Mouse (Mus musculus) intestine, postnatal 0 days (tissue): ENCODE measurements around the gene Eipr1. TPM values are rescaled to one million over a fixed set of nuclear protein-coding genes. Genes with fewer than 3 reads are reported as not detected.

Experiments
- ATAC-seq: fragments of 200-750 bp; cut with Nextera tagmentation; 2 replicates; pipeline ENCODE4 v1.8.0; 2017; ENCODE audit warnings: mild to moderate bottlenecking, moderate TSS enrichment, moderate library complexity
- H3K27ac ChIP-seq: fragments of 300-500 bp; sonication (generic); 2 replicates; pipeline ENCODE4 v1.5.1; 2014; ENCODE audit warnings: mild to moderate bottlenecking, low read depth, low read length, moderate library complexity
- H3K27me3 ChIP-seq: fragments of 300-500 bp; sonication (generic); replicated peaks from 2 replicates; pipeline ENCODE4 v1.6.1; 2014; ENCODE audit warnings: low read length, mixed read lengths; ENCODE audit not compliant: control insufficient read depth, insufficient read depth
- H3K36me3 ChIP-seq: fragments of 300-500 bp; sonication (generic); 2 replicates; pipeline ENCODE4 v1.6.1; 2014; ENCODE audit warnings: mild to moderate bottlenecking, moderate library complexity; ENCODE audit not compliant: control insufficient read depth, insufficient read depth
- H3K4me1 ChIP-seq: fragments of 300-500 bp; sonication (generic); replicated peaks from 2 replicates; pipeline ENCODE4 v1.6.1; 2014; ENCODE audit warnings: antibody characterized with exemption, low read length, mixed read lengths; ENCODE audit not compliant: control insufficient read depth, insufficient read depth
- H3K4me2 ChIP-seq: fragments of 300-500 bp; sonication (generic); replicated peaks from 2 replicates; pipeline ENCODE4 v1.6.1; 2014; ENCODE audit warnings: low read depth, mild to moderate bottlenecking, moderate library complexity
- H3K4me3 ChIP-seq: fragments of 300-500 bp; sonication (generic); 2 replicates; pipeline ENCODE4 v1.5.1; 2014; ENCODE audit warnings: low read depth, low read length
- H3K9ac ChIP-seq: fragments of 300-500 bp; sonication (generic); 2 replicates; pipeline ENCODE4 v1.6.1; 2014; ENCODE audit warnings: mild to moderate bottlenecking, low read depth, low read length
- H3K9me3 ChIP-seq: fragments of 300-500 bp; sonication (generic); 2 replicates; pipeline ENCODE4 v1.6.1; 2016; ENCODE audit warnings: mixed run types; ENCODE audit not compliant: control insufficient read depth
- CTCF ChIP-seq: sonication (generic); IDR thresholded peaks from 2 replicates; pipeline ENCODE4 v1.5.1; 2016; ENCODE audit warnings: low read depth, mild to moderate bottlenecking, control low read depth, antibody characterized with exemption, moderate library complexity
- WGBS: fragments of 180-500 bp; shearing (Covaris S2); extraction: QIAGEN DNeasy Blood & Tissue Kit; methylation state at CpG from one replicate; pipeline ENCODE4 v1.1.7; 2014; 5-methylcytosine and 5-hydroxymethylcytosine counted together
- polyA plus RNA-seq: library from polyadenylated mRNA; unstranded; fragments of >200 nt; fragmentation: Nextera tagmentation; extraction: Ambion mirVana; gene quantifications from 2 replicates; pipeline ENCODE4 v1.2.1, GENCODE M21; 2015

Gene Eipr1
- polyA plus RNA-seq, 1 experiment from 2014 or later, result 23.3 TPM

- no peak for TF ChIP-seq CTCF
- H3K36me3 ChIP-seq, result peaks cover 59% of the 10 kb centered on the region
- H3K27ac ChIP-seq, result no peak overlapping the region
- H3K9ac ChIP-seq, result no peak overlapping the region
- 100% methylated on average over 1 of the region's 1 CpGs for WGBS
- no peaks in the 10 kb centered on the region for H3K9me3 ChIP-seq
- no peak for ATAC-seq
- no peaks in the 10 kb centered on the region for H3K27me3 ChIP-seq
- H3K4me1 ChIP-seq, result no peaks in the 10 kb centered on the region
- H3K4me2 ChIP-seq, result no peak overlapping the region
- H3K4me3 ChIP-seq, result no peak overlapping the region
Observed at GRCm38 (mm10) chr12:28734271-28734670, 17.3 kb upstream of the Eipr1 start.

- H3K4me3 ChIP-seq, result no peak overlapping the region
- H3K4me2 ChIP-seq, result no peak overlapping the region
- no peaks in the 10 kb centered on the region for H3K4me1 ChIP-seq
- no peak overlapping the region for H3K27ac ChIP-seq
- H3K9me3 ChIP-seq, result no peaks in the 10 kb centered on the region
- no peak overlapping the region for H3K9ac ChIP-seq
- 89% methylated on average over 3 of the region's 3 CpGs for WGBS
- no peak for TF ChIP-seq CTCF
- H3K27me3 ChIP-seq, result no peaks in the 10 kb centered on the region
- peaks cover 55% of the 10 kb centered on the region for H3K36me3 ChIP-seq
- ATAC-seq, result no peak
Observed at GRCm38 (mm10) chr12:28735293-28735692, 16.3 kb upstream of the Eipr1 start.

DNA sequence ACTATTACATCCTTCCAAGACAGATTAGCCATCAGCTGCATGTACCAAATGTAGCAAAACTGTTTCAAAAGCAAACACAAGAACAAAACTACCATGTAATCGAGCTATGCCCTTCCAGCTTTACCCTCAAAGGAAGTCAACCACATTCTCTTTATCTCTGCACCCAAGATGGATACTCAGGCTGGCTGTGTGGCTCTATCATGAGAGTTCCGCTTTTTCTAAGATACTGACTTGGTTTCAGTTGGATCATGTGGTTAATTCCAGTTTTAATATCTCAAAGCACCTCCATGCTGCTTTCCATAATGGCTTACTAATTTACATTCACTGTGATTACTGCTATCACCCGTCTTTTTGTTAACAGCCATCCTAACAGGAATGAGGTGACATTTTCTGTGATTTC lies 8.3 kb upstream of the Eipr1 start:
- no peak overlapping the region for H3K4me2 ChIP-seq
- no peak overlapping the region for H3K4me3 ChIP-seq
- no peaks in the 10 kb centered on the region for H3K9me3 ChIP-seq
- H3K36me3 ChIP-seq, result peaks cover 28% of the 10 kb centered on the region
- H3K27ac ChIP-seq, result no peak overlapping the region
- no peak for TF ChIP-seq CTCF
- no peaks in the 10 kb centered on the region for H3K4me1 ChIP-seq
- WGBS, result 72% methylated on average over 3 of the region's 3 CpGs
- H3K27me3 ChIP-seq, result no peaks in the 10 kb centered on the region
- ATAC-seq, result no peak
- H3K9ac ChIP-seq, result no peak overlapping the region

DNA sequence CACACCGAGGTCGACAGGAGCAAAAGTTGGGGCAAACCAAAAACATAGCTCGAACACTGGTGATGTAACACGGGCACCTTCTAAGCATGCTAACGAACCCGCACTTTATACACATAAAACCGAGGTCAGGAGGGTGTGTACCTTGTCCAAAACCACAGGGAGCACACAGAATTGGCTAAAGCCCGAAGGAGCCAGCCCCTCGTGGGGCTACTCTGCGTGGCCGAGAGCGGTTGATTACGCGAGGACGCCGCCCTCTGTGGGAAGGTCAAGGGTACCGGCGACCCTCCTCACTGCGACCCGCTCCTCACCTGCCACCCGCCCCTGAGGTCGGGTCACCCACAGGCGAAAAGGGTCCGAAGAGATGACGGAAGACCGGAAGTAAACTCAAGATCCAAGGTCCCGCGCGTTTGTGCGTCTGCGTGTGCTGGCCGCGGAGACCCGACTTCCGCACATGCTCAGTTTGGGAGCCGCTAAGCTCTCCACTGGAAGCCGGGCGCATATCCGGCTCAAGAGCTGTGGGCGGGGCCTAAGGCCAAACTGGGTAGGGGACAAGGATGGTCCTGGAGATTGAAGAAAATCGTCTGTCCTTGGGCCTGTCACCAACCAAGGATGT lies 1.5 kb upstream of the Eipr1 start, which contains the start of gene Trappc12:
Gene Trappc12 (minus strand): TSS at position 452 of the 613 bp plus-strand sequence.
- peaks cover 8% of the 10 kb centered on the region; the same call in 1 of the 2 replicates for H3K36me3 ChIP-seq
- H3K9ac ChIP-seq, result peak within 1 kb of the TSS; percentile 84
- no peak for TF ChIP-seq CTCF
- H3K4me2 ChIP-seq, result peak within 1 kb of the TSS; percentile 97
- H3K9me3 ChIP-seq, result no peaks in the 10 kb centered on the region
- peak within 1 kb of the TSS; percentile 60 for H3K27ac ChIP-seq
- no peaks in the 10 kb centered on the region for H3K27me3 ChIP-seq
- H3K4me3 ChIP-seq, result peak within 1 kb of the TSS; percentile 90
- WGBS, result under 1% methylated on average over 41 of the region's 41 CpGs
- ATAC-seq, result peak; percentile 81
- peaks cover 10% of the 10 kb centered on the region; the same call in 1 of the 2 replicates for H3K4me1 ChIP-seq

GRCm38 (mm10) chr12:28750876-28751275 lies 727 bp upstream of the Eipr1 start:
- Histone ChIP-seq H3K9me3 (no peaks in the 10 kb centered on the region), H3K4me2 (peak overlapping the region; percentile 97), H3K36me3 (peaks cover 3% of the 10 kb centered on the region; the same call in 1 of the 2 replicates), H3K4me1 (peaks cover 10% of the 10 kb centered on the region; the same call in 1 of the 2 replicates), H3K27me3 (no peaks in the 10 kb centered on the region), H3K4me3 (peak overlapping the region; percentile 84; the same call in 1 of the 2 replicates), H3K9ac (no peak overlapping the region), H3K27ac (0 out of 2 replicates have a peak overlapping the region, but pooled peaks have one; percentile 60)
- no peak for TF ChIP-seq CTCF
- no peak for ATAC-seq
- WGBS, result 98% methylated on average over 5 of the region's 5 CpGs

GRCm38 (mm10) chr12:28756019-28756418 lies 4.4 kb downstream of the Eipr1 start:
- WGBS, result 85% methylated on average over 4 of the region's 4 CpGs
- H3K36me3 ChIP-seq, result no peaks in the 10 kb centered on the region
- TF ChIP-seq CTCF, result no peak
- H3K4me3 ChIP-seq, result no peak overlapping the region
- H3K27ac ChIP-seq, result no peak overlapping the region
- no peak overlapping the region for H3K9ac ChIP-seq
- no peaks in the 10 kb centered on the region for H3K27me3 ChIP-seq
- no peaks in the 10 kb centered on the region for H3K9me3 ChIP-seq
- H3K4me2 ChIP-seq, result no peak overlapping the region
- no peak for ATAC-seq
- peaks cover 5% of the 10 kb centered on the region; the same call in 1 of the 2 replicates for H3K4me1 ChIP-seq
